Mouse (Mus musculus) cerebellum, postnatal 10 days (tissue): ENCODE measurements around the gene Csdc2.
"Not testable (repeated sequence)": the region's sequence is repeated elsewhere in the genome, so short reads cannot be mapped to it uniquely, and the experiment has no call there.

Experiments
- DNase-seq, 2 experiments: peaks; one replicate each; pipeline ENCODE4 v3.0.0; 2021; ENCODE audit warnings: mixed read lengths in 2 of 2

Gene Csdc2

GRCm38 (mm10) chr15:81936679-81937078 lies at the start of gene Csdc2:
Csdc2 (plus strand) TSS chr15:81936759.
- peak; percentile 82 for DNase-seq

GRCm38 (mm10) chr15:81886795-81887550 lies 49.6 kb upstream of the Csdc2 start:
- no peak for DNase-seq

GRCm38 (mm10) chr15:81889175-81889574 lies 47.4 kb upstream of the Csdc2 start:
- no peak for DNase-seq

- DNase-seq = no peak
Measured at GRCm38 (mm10) chr15:81891140-81891802, 45.3 kb upstream of the Csdc2 start.

- no peak for DNase-seq
Measured at GRCm38 (mm10) chr15:81891822-81892580, 44.6 kb upstream of the Csdc2 start.

GRCm38 (mm10) chr15:81894002-81894401 lies 42.6 kb upstream of the Csdc2 start:
- no peak for DNase-seq

- peak in 1 of 2 experiments; percentile 28 for DNase-seq
Measured at GRCm38 (mm10) chr15:81896407-81896806, 40.2 kb upstream of the Csdc2 start.

GRCm38 (mm10) chr15:81897607-81898285 lies 38.8 kb upstream of the Csdc2 start:
- DNase-seq = no peak

GRCm38 (mm10) chr15:81898751-81899150 lies 37.8 kb upstream of the Csdc2 start:
- DNase-seq = peak; percentile 60 to 68

GRCm38 (mm10) chr15:81904939-81905338 lies 31.6 kb upstream of the Csdc2 start:
- DNase-seq = peak; percentile 90 to 94

- no peak for DNase-seq
Measured at GRCm38 (mm10) chr15:81907953-81908352, 28.6 kb upstream of the Csdc2 start.

GRCm38 (mm10) chr15:81908767-81909166 lies 27.8 kb upstream of the Csdc2 start:
- not testable (repeated sequence) for DNase-seq

GRCm38 (mm10) chr15:81912498-81912897 lies 24.1 kb upstream of the Csdc2 start:
- DNase-seq = no peak

GRCm38 (mm10) chr15:81914668-81915067 lies 21.9 kb upstream of the Csdc2 start:
- no peak for DNase-seq

GRCm38 (mm10) chr15:81915663-81916062 lies 20.9 kb upstream of the Csdc2 start:
- DNase-seq = no peak

GRCm38 (mm10) chr15:81917201-81917600 lies 19.4 kb upstream of the Csdc2 start:
- DNase-seq = no peak

GRCm38 (mm10) chr15:81917621-81918463 lies 18.7 kb upstream of the Csdc2 start:
- peak; percentile 86 for DNase-seq

- DNase-seq = peak; percentile 62
Measured at GRCm38 (mm10) chr15:81919062-81919461, 17.5 kb upstream of the Csdc2 start.

- DNase-seq = peak; percentile 83 to 86
Measured at GRCm38 (mm10) chr15:81920546-81921217, 15.9 kb upstream of the Csdc2 start.

- DNase-seq = peak; percentile 64 to 69
Measured at GRCm38 (mm10) chr15:81921255-81921654, 15.3 kb upstream of the Csdc2 start.

GRCm38 (mm10) chr15:81924933-81925332 lies 11.6 kb upstream of the Csdc2 start:
- DNase-seq = no peak
